Mouse (Mus musculus) embryonic stem cell, embryonic (primary cell): ENCODE measurements around the gene Gpr143.
"Not testable (repeated sequence)": the region's sequence is repeated elsewhere in the genome, so short reads cannot be mapped to it uniquely, and the experiment has no call there.

ENCODE experiments used
- CTCF ChIA-PET, 4 experiments: fragments of 300-600 bp in 2 of 4; fragments of 350-600 bp in 2 of 4; sonication (Branson Sonifier 250); formaldehyde crosslinking; loops; one replicate each; lab custom pipeline; 2022; ENCODE audit warnings: inconsistent platforms in 2 of 4; lab: Charles Lee
- POLR2A ChIA-PET, 4 experiments: fragments of 300-600 bp in 2 of 4; fragments of 350-600 bp in 2 of 4; sonication (Branson Sonifier 250); formaldehyde crosslinking; loops; one replicate each; lab custom pipeline; 2022; ENCODE audit warnings: antibody characterized with exemption in 4 of 4, inconsistent platforms in 1 of 4; lab: Charles Lee

The Gpr143 gene

DNA sequence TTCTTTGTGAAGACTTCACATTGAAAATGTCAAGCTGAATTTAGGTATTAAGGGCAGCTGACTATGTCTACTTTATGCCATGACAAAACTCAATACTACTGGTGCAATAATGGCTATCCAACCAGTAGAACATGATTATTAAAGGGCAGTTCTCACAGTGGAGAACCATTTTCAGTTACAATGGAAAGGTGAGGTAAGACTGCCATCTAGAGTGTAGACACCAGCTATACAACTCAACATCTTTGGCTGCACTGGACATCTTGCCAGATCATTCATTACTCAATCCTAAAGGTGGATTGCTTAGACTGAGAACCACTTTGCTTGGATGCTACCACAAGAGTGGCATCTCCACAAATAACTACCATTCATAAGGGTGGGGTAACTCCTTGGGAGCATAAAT lies 37.3 kb downstream of the Gpr143 start:
- ChIA-PET POLR2A (interaction anchor here in 2 of 4 experiments (0.8 to 1.5 kb wide), 3 partner anchors 80 to 114 kb away, joined by 3 read pairs; no protein-coding TSS in a partner anchor), CTCF (interaction anchor here (0.6 to 1.5 kb wide), 10 partner anchors 17 to 201 kb away, joined by 3 to 9 read pairs (median 4); no protein-coding TSS in a partner anchor)

DNA sequence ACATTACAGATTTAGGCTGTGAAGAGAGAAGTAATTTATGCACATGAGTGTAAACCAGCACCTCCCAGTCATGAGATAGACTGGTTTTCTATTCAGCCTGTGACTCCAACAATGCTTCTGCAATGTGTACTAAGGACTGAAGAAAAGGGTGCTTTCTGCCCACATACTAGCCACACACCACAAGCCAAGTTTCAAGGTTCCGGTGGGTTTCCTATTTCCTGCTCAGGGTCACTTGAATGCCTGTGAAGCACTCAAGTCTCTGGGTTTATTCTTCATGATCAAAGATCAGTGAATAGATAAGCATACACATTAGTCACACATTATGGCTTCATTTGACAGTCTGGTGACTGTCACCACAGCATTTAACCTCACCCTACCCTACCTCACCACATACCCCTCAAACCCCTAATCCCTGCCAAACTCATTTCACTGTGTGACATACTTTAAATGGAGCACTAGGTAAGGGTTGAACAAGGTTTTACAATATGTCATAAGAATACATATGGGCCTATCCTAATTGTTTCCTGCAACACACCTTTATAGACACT lies 49.4 kb downstream of the Gpr143 start:
- POLR2A ChIA-PET = not testable (repeated sequence)

DNA sequence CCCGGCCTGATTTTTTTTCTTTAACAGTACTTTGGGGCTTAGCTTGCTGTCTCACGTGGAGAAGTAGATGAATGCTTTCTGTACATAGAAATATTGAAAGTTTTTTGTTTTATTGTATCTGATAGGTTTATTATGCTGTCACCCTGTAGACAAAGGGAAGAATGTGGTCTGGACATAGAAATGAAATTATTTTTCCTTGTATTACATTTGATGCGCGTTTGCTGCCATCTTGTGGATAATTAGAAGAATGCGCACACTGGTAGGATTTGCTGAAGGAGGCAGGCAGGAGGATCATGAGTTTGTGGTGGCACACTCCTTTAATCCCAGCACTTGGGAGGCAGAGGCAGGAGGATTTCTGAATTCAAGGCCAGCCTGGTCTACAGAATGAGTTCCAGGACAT lies 53.2 kb downstream of the Gpr143 start:
- ChIA-PET POLR2A (interaction anchor here in 1 of 4 experiments (1.0 kb wide), 1 partner anchor 191 kb away, joined by 3 read pairs; no protein-coding TSS in a partner anchor), CTCF (interaction anchor here in 3 of 4 experiments (0.7 to 1.2 kb wide), 3 partner anchors 216 to 609 kb away, joined by 3 to 4 read pairs (median 3); no protein-coding TSS in a partner anchor)

More for the DNA sequence above, 49.4 kb downstream of the Gpr143 start:
- CTCF ChIA-PET = not testable (repeated sequence)

DNA sequence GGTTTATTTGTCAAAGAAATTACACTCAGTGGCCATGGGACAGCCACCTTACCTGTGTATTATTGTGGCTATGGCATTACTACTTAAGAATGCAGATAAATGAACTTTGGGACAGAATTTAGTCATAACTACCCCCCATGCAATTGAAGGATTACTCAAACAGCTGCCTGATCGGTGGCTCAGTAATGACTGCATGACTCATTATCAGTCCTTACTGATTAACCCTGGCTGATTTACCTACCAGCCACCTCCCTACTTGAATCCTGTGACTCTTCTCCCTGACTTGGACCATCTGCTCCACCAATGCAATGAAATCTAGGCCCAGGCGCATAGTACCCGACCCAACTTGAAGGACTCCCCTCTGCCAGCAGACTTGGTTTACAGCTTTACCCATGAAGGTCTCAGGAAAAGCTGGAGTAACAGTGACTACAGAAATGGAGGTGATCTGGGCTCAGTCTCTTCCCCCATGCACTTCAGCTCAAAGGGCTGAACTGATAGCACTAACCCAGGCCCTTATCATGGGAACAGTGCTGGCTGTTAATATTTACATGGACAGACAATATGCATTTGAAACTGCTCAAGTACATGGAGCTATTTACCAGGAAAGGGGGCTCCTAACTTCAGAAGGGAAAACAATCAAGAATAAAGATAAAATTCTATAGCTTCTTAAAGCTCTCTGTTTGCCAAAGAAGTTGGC lies 73.5 kb downstream of the Gpr143 start:
- ChIA-PET CTCF (interaction anchor here in 1 of 4 experiments (0.5 kb wide), 1 partner anchor 183 kb away, joined by 3 read pairs; no protein-coding TSS in a partner anchor), POLR2A (interaction anchor here in 1 of 4 experiments (0.6 kb wide), 1 partner anchor 496 kb away, joined by 4 read pairs; no protein-coding TSS in a partner anchor)
